Mouse (Mus musculus): ENCODE data around the gene Smagp.

The Smagp gene

DNA sequence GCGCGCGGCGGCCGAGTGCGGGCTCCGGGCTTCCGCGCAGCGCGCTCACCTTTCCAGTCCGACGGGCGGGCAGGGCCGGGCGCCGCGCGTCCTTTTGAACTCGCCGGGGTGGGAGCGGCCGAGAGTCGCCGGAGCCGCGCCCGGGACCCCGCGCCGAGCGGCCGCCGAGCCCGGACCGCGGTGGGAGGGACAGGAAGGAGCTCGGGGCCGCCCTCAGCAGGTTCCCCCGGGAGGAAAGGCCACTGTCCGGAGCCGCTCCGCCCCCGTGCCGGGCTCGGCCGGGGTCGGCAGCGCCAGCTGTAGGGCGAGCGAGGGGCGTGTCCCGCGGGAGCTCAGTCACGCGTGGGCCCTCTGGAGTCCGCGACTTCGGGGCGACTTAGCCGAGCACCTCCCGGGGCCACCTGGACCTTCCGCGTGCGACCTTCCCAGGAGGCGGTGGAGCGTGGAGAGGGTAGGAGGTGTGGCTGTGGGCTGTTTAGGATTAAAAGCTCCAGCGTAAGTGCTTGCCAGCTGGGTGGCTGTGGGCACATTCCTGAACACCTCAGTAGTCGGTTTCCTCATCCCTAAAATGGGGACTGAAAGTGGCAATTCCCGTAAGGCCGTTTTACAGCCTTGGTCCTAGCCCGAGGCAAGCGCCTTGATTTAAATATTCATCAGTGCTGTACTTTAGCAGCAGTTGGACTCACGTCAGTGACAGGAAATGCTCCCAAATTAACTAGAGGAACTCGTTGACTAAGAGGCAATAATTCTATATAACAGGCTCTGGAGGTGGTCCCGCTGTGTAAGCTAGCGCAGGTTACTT, at the start of gene Smagp:
Gene Smagp, minus strand, starts transcription at position 241 of the 802 bp plus-strand sequence.
- no peak for DNase-seq

DNA sequence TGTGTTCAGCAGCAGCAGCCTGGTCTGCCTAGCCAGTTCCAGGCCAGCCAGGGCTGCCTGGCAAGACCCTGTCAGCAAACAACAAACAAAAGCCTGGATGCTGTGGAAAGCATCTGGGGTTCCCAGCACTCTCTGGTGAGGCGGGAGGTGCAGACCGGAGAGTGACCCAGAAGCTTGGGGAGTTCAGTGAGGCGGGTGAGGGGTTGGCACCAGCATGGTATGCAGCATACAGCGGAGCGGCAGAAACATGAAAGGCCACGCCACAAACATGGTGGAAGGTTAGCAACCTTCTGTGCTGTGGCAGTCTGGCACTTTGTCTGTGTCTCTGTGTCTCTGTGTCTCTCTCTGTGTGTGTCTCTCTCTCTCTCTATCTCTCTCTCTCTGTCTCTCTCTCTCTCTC, 49.7 kb upstream of the Smagp start:
- no peak for DNase-seq

DNA sequence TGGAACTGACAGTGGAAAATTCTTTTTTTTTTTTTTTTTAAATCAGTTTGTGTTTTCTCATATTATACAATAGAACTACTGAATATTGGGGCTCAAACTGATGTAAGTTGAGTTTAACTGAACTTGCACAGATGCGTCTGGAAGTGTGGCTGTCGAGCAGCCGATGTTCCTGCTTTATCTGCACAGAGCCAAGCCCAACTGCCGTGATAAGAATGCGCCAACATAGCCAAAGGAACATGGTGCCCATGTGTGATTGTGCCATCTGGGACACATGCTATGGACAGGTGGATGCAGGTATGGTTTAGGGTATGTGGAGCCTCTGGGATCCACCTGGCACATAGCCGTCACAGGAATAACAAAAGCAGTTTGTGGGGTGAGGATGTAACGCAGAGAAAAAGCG, 49.1 kb upstream of the Smagp start:
- DNase-seq = no peak

DNA sequence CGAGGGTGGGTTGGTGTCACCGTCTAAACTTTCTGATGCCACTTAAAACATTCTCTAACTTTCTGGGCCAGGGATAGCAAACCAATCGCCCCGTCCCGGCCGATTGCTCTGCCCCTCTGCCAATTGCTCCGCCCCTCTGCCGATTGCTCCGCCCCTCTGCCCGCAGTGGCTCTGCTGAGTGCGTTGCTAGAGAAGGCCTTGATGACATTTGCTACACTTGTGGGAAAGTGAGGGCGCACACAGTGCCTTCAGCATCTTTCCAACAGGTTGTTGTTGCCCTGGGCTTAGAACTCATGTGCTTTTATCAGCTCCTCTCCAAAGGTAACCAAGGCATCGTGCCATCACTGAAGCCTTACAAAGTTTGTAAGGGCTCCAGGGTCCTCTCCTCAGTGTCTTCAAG, 48.5 kb upstream of the Smagp start:
- no peak for DNase-seq

DNA sequence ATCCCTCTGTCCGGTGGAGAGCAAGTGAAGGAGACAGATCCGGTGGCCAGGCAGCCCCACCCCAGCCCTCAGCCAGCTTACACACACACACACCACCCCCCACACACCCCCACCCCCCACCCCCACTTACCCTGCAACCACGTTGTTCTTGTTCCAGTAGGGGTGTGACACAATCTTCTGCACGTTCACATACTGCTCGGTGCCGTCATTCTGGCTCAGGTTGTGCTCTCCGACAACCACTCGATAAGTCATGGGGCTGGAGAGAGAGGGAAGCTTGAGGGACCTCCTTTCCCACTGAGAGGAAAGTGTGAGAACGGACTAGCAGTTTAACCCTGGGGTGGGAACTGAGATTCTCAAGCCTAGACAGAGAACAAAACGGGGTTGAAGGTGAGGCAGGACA, 47.7 kb upstream of the Smagp start:
- no peak for DNase-seq

DNA sequence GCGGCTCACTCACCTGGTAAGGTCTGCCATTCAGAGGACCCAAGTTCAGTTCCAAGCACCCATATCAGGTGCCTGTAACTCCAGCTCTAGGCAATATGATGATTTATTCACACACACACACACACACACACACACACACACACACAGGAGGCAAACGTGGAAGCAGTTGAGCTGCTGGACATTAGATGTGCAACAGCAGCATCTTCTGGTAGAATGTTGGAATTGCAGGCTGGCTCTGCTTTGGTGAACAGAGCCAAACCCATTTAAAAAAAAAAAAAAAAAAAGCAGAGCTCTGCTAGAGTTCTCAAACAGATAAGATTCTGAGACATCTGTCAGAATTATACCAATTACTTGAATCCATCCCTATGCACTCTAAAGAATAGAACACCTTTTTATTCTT, 46.3 kb upstream of the Smagp start:
- peak; percentile 75 to 85 for DNase-seq

DNA sequence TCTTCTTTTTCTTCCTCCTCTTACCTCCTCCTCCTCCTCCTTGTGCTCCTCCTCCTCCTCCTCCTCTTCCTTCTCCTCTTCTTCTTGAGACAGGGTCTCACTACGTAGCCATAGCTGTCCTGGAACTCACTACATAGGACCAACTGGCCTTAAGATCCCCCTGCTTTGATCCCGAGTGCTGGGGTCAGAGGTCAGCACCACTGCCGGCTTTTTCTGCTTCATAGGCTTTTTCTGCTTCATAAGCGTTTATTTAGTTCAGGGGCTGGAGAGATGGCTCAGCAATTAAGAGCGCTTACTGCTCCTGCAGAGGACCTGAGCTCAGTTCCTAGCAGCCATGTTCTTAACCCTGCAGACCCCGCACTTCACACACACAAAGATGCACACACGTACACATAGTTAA, 45.0 kb upstream of the Smagp start:
- DNase-seq = no peak

DNA sequence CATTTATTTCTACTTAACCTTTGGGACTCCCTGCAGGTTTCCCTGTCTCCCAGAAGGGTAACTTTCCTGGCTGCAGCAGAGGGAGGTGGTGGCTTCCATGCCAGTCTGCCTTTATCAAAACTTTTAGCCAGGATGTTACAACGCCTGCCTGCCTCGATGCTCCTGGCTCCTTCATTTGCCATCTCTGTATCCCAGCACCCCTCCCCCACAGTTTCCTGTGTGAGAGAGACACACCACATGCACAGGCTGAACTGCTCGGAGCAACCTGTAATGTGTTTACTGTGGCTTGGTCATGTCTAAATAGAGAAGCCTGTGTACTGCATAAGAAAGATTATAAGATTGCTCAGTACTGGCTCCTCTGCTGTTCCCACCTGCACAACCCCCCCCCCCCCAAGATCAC, 43.6 kb upstream of the Smagp start:
- DNase-seq = no peak

DNA sequence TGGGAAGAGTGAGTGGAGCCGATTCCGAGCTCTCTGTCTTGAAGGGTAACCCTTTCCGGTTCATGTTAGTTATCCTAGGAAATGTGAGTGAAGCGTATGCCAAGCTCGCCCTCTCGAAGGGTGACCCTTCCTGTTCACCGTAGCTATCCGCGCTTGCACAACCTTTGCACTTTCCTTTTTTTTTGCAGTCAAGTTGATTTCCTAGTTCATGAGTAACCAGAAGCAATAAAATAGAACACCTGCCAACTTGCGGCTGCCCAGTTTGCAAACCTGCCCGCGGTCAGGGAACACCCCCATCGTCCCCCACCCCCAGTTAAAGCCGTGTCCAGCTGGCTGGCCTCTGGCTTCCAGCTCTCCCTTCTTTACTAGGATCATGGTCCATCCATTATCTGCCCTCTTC, 42.3 kb upstream of the Smagp start:
- DNase-seq = no peak

DNA sequence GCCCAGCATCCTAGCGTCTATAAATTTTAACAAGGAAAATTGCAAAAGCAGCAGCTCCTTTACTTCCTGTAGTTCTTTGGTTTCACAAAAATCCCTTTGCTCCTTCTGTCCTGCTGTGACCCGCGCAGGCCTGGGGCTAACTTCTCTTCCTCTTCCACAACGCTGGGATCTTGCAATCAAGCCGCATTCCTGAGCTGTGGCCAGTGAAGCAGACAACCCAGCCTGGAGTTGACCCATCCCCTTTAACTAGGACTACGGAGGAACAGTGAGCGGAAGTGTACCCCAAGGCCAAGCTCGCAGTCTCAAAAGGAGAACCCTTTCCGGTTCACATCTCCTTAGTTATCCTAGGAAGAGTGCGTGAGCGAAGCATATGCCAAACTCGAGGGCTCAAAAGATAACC, 41.8 kb upstream of the Smagp start:
- no peak for DNase-seq

DNA sequence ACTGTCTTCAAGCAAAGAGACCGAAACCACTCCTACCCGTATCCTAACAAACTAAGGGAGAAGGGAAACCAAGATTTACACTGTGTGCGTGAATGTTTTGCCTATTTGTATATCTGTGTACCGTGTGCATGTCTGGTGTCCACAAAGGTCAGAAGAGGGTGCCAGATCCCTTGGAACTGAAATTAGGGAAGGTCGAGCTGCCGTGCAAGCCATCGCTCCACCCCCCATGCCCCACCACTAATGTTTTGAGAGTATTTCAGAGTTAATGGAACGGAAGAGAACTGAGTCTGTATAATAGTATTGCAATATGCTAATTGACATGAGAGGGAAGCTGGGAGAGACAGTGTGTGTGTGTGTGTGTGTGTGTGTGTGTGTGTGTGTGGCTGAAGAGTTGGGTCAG, 40.9 kb upstream of the Smagp start:
- DNase-seq = no peak

DNA sequence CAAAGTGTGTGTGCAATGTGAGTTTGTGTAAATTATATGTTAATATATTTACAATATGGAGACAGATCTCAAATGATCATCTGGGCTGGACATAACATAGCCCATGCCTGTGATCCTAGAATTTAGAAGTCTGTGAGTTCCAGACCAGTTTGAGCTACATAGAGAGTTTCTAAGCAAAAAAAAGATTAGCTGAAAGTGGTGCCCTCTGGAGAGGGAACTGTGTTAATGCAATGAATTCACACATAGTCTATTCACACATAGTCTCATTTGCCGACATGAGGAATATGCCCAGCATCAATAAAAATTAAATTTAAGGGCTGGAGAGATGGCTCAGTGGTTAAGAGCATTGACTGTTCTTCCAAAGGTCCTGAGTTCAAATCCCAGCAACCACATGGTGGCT, 39.8 kb upstream of the Smagp start:
- no peak for DNase-seq

DNA sequence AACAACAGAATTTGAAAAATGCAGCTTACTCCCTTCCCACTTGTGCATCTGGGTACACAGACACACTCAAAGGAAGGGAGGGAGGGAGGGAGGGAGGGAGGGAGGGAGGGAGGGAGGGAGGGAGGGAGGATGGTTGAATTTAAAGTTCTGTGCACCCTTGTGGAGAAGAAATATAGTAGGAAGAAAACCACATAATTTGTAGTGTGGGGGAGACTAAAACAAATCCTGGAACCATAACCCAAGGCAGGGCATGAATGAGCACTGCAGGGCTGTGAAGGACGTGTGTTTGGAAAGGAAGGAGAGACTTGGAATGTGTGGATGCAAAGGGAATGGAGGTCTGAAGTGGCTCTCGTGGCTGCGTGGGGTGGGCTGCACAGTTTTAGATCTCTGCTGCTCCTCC, 38.7 kb upstream of the Smagp start:
- no peak for DNase-seq

DNA sequence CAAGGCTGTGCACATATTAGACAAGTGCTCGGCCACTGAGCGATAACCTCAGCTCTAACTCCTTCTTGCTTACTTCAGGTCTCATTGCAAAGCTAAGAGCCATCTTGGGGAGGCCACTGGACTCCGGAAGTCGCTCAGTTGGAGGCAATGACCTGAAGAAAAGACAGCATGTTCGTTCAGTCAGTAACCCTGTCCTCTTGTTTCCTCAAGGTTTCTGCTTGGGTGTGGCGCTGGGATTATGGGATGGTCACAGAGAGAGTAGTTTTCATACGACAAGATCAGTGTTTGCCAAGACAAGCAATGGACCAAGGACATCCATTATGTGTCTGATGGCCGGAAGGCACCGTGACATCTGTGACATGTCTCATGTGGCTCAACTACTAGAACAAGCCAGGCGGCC, 37.8 kb upstream of the Smagp start:
- DNase-seq = no peak

DNA sequence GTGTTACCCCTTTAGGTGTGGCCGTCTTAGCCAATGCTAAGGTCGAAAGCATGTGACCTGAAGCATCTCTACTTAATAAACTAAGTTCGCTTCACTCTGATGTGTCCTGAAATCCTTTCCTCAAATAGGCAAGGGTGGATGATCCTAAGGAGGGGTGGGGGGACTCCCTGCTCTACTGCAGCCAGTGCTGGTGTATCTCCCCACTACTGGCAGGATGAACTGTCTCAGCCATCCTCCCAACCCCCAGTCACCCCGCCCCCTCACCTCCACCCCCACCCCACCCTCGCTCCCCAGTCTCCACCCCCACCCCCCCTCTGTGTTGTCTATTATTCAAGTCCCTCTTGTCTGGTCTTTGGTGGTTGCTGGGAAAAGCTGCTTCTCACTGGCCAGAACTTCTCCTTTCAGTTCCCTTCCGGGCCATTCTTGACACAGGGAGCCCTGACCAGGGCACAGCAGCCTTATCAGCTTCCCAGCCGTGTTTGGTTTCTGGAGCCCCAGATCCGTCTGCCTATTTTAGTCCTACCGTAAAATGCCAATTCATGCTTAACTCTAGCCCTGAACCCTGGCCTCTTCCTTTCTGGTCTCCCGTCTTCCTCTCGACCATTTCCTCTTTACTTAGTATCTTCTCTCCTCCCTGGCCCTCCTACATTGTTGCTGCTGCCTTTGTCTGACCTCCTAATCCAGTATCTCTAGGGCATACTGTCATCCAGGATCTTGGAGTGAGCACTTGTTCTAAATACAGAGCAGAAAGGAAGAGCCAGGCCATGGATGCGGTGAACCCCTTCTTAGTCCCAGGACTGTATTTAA, 37.0 kb upstream of the Smagp start:
- DNase-seq = no peak

DNA sequence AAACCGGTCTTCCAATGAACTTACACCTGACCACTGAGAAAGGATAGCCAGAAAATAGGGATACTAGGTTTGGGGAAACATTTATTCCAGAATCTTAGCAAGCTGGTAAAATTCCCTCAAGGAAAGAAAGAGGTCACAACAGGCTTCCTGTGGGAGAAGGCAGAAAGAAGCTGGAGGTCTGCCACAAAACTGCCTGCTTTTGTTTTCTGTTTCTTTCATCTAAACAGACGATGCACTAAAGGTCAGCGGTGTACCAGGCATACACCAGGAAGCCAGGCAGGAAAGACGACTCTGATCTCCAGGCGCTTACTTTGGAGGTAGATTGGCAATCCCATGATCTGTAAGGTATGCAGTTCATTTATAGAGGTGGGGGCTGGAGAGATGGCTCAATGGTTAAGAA, 34.1 kb upstream of the Smagp start:
- DNase-seq = no peak

DNA sequence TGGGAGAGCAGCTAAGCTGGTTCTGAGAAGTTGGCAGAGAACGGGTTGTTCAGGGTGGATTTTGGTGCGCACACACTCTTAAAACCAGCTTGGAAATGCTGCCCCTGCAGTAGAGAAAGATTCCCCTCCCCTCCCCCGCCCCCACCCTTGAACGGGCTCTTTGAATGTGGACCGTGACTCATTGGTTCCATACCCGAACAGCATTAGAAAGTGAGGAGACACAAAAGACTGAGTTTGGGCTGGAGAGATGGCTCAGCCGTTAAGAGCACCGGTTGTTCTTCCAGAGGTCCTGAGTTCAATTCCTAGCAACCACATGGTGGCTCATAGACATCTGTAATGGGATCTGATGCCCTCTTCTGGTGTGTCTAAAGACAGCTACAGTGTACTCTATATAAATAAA, 33.3 kb upstream of the Smagp start:
- DNase-seq = no peak

DNA sequence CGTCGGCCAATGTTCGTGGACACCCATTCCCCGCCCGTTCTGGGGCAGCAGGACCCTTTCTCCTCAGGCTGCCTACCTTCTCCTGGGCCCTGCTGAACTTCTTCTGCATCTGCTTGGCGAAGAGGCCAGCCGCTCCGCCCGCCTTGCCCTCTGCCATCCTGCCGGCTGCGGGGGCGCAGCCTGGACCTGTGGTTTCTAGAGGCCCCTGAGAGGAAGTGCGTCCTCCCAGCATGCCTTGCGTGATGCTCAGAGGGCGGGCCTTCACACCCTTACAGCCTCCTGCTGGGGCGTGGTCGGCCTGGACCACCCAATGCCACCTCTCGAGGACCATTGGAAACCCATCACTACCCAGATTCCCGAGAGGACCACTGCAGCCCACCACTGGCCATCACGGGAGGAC, 32.6 kb upstream of the Smagp start, which contains the start of gene Bin2:
Gene Bin2, minus strand, starts transcription at position 217 of the 400 bp plus-strand sequence.
- DNase-seq = no peak

DNA sequence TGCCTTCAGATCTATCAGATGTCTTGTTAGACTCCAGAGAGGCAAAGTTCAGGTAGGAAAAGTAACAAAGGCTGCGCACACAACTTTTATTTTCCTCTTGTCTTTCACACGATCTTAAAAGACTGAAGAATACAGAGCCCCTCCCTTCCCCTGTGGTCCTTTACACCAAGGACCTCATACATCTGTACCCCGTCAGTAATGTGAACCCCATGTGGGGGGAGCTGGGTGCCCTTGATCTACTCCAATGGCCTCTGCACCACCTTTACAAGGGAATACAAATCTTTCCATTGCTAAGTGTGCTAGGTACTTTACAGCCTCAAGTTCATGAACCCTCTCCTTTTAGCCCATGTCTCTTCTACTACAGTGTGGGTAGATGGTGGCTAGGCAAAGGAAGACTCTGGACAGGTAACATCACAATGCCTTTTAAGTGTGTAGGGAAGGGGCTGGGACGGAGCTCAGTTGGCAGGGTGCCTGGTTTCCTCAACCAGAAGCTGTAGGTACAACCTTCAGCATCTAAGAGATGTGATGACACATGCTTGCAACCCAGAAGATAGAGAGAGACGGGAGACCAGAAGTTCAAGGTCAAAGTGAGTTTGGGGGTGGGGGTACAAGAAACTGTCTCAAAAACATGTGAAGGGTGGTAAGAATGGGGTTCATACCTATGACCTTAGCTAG, 31.3 kb upstream of the Smagp start:
- no peak for DNase-seq

DNA sequence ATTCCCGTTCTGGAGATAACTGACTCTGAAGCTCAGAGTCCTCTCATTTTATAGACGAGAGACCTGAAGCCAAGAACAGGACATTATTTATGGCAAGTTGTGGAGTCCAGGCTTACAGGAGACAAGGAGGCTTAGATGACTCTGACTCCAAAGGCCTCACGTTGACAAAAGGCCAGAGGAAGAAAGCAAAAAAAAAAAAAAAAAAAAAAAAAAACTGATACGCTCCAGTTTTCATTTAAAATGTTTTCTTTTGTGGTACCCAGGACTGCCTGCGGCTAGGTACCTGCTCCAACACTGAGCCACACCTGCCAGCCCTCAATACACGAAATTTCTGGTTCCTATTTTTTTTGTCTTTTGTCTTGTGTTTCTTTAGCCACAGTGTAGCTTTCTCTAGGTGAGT, 30.7 kb upstream of the Smagp start:
- no peak for DNase-seq

DNA sequence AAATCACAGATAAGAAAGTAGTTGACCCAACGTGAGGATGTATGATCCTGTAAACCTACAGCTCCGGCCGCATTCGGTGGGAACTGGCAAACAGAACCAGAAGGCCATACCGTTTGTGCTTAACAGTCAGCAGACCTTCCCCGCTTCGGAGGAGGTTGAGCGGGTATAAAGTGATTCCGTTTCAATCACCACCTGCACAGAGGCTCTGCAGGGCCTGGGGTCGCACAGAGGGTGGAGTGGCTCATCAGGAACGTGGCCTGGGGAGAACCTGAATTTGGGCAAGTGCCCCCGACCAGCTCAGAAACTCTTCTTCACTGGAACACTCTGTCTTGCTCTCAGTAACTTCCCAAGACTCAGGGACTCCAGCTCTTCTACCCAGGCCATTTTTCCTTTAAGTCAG, 30.1 kb upstream of the Smagp start:
- DNase-seq = no peak

DNA sequence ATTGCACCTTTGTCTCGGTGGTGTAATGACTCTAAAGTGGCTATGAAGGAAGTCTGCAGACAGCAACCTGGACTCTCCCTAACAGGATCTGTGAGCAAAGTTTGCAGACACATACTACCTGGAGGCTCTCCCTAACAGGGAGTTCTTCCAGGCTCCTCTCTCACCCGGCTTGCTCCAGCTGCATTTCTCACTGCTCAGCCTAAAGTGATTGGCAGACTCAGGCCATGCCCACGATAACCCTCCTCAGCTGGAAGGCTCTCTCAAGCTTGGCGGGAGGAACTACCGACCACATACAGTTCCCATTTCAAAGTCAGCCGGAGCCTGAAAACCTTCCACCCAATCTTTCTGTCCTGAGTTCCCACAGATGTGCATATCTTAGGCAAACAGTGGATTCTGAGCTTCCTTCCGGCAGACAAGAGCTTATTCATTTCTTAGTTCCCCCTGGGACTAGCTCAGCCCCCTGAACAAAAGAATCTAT, 29.5 kb upstream of the Smagp start:
- DNase-seq = no peak

DNA sequence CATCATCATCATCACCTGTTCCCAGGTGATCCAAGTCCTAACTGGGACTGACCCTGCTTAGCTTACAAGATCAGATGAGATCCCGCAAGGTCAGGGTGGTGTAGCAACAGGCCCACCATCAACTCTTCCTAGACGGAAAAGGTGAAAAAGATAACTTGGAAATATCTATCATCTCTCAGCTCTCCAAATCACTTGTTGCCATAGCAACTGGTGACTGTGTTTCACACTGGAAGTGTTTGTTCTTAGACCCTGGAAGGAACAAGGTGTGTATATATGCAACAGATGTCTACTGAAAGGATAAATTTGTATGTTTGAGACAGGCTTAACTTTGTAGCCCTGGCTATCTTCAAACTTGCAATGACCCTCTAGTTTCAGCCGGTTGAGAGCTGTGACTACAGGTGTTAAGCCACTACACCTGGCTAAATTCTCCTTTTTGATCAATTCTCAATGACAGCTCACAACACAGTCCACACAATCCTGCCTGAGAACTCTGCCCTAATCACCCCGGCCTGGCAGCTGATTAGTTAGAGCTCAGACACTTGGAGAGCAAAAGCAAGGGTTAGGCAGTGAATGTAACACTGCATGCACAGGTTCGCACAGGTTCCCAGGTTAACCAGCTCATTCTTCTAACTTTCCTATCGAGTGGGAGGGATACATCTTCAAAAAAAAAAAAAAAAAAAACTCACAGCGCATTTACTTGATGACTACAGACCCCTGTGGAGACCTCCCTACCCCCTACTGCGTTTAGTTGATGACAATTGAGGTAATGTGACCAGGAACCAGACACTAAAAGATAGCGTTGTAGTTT, 28.9 kb upstream of the Smagp start:
- no peak for DNase-seq
